Mouse (Mus musculus): ENCODE data around the gene Spocd1. TPM values are rescaled to one million over a fixed set of nuclear protein-coding genes. Genes with fewer than 3 reads are reported as not detected.

The Spocd1 gene
- total and polyA plus RNA-seq, 2 experiments from 2014 or later: 0.04 TPM; not detected in 1

GRCm38 (mm10) chr4:129995255-129995654, 66.2 kb downstream of the Spocd1 start:
- Histone ChIP-seq H3K9ac (replicated peaks; ENCODE audit: low read depth, low read length) (no peak overlapping the region), H3K4me1 (ENCODE audit: control insufficient read depth, insufficient read depth) (no peaks in the 10 kb centered on the region), H3K36me3 (replicated peaks; ENCODE audit: control insufficient read depth, insufficient read depth, low read length) (no peaks in the 10 kb centered on the region), H3K4me2 (ENCODE audit: low read depth, low read length) (no peak overlapping the region), H3K27me3 (ENCODE audit: control insufficient read depth, insufficient read depth, low read length) (peaks cover 25% of the 10 kb centered on the region), H3K4me3 (ENCODE audit: low read depth, low read length) (no peak overlapping the region), H3K9me3 (replicated peaks; ENCODE audit: control insufficient read depth, low read length) (no peaks in the 10 kb centered on the region), H3K27ac (ENCODE audit: low read depth) (no peak overlapping the region)
- no peak for TF ChIP-seq EP300 (IDR thresholded peaks at IDR 0.05; ENCODE audit: low read depth)
- no peak for TF ChIP-seq CTCF (IDR thresholded peaks at IDR 0.05; ENCODE audit: low read depth)
- DNase-seq (ENCODE audit: low spot score): no peak
- WGBS: 89% methylated on average over 8 of the region's 8 CpGs
- ATAC-seq (ENCODE audit: insufficient read depth, low read depth): no peak

GRCm38 (mm10) chr4:129996015-129996414, 67.0 kb downstream of the Spocd1 start:
- ATAC-seq (ENCODE audit: insufficient read depth, low read depth): no peak
- Histone ChIP-seq H3K36me3 (replicated peaks; ENCODE audit: control insufficient read depth, insufficient read depth, low read length) (no peaks in the 10 kb centered on the region), H3K4me2 (ENCODE audit: low read depth, low read length) (no peak overlapping the region), H3K4me1 (ENCODE audit: control insufficient read depth, insufficient read depth) (no peaks in the 10 kb centered on the region), H3K27me3 (ENCODE audit: control insufficient read depth, insufficient read depth, low read length) (peaks cover 25% of the 10 kb centered on the region), H3K27ac (ENCODE audit: low read depth) (no peak overlapping the region), H3K4me3 (ENCODE audit: low read depth, low read length) (no peak overlapping the region), H3K9ac (replicated peaks; ENCODE audit: low read depth, low read length) (no peak overlapping the region), H3K9me3 (replicated peaks; ENCODE audit: control insufficient read depth, low read length) (no peaks in the 10 kb centered on the region)
- WGBS: 74% methylated on average over 4 of the region's 4 CpGs
- TF ChIP-seq EP300 (IDR thresholded peaks at IDR 0.05; ENCODE audit: low read depth) (no peak), CTCF (IDR thresholded peaks at IDR 0.05; ENCODE audit: low read depth) (peak; percentile 18; the same call in 1 of the 2 replicates)
- DNase-seq (ENCODE audit: low spot score): no peak

GRCm38 (mm10) chr4:129998124-129998523, 69.1 kb downstream of the Spocd1 start:
- TF ChIP-seq EP300 (IDR thresholded peaks at IDR 0.05; ENCODE audit: low read depth) (no peak), CTCF (IDR thresholded peaks at IDR 0.05; ENCODE audit: low read depth) (no peak)

GRCm38 (mm10) chr4:130001710-130002109, 72.7 kb downstream of the Spocd1 start:
- H3K27me3 ChIP-seq (ENCODE audit: control insufficient read depth, insufficient read depth, low read length): peaks cover 31% of the 10 kb centered on the region
- ATAC-seq (ENCODE audit: insufficient read depth, low read depth): no peak
- no peak overlapping the region for H3K4me2 ChIP-seq (ENCODE audit: low read depth, low read length)

More at GRCm38 (mm10) chr4:129998124-129998523, 69.1 kb downstream of the Spocd1 start:
- no peak for DNase-seq (ENCODE audit: low spot score)
- Histone ChIP-seq H3K9ac (replicated peaks; ENCODE audit: low read depth, low read length) (no peak overlapping the region), H3K27me3 (ENCODE audit: control insufficient read depth, insufficient read depth, low read length) (peaks cover 25% of the 10 kb centered on the region), H3K4me3 (ENCODE audit: low read depth, low read length) (no peak overlapping the region), H3K27ac (ENCODE audit: low read depth) (no peak overlapping the region), H3K4me1 (ENCODE audit: control insufficient read depth, insufficient read depth) (peaks cover 7% of the 10 kb centered on the region), H3K36me3 (replicated peaks; ENCODE audit: control insufficient read depth, insufficient read depth, low read length) (no peaks in the 10 kb centered on the region), H3K9me3 (replicated peaks; ENCODE audit: control insufficient read depth, low read length) (no peaks in the 10 kb centered on the region), H3K4me2 (ENCODE audit: low read depth, low read length) (no peak overlapping the region)
- ATAC-seq (ENCODE audit: insufficient read depth, low read depth): no peak
- WGBS: 37% methylated on average over 11 of the region's 11 CpGs

GRCm38 (mm10) chr4:130002157-130002556, 73.1 kb downstream of the Spocd1 start:
- H3K9me3 ChIP-seq (replicated peaks; ENCODE audit: control insufficient read depth, low read length): no peaks in the 10 kb centered on the region
- H3K36me3 ChIP-seq (replicated peaks; ENCODE audit: control insufficient read depth, insufficient read depth, low read length): no peaks in the 10 kb centered on the region
- no peak overlapping the region for H3K4me2 ChIP-seq (ENCODE audit: low read depth, low read length)
- peaks cover 13% of the 10 kb centered on the region for H3K4me1 ChIP-seq (ENCODE audit: control insufficient read depth, insufficient read depth)
- ATAC-seq (ENCODE audit: insufficient read depth, low read depth) (no peak; the same call in 1 of the 2 replicates), DNase-seq (ENCODE audit: low spot score) (no peak)
- H3K4me3 ChIP-seq (ENCODE audit: low read depth, low read length): no peak overlapping the region
- no peak overlapping the region for H3K9ac ChIP-seq (replicated peaks; ENCODE audit: low read depth, low read length)
- 34% methylated on average over 10 of the region's 10 CpGs for WGBS
- H3K27ac ChIP-seq (ENCODE audit: low read depth): no peak overlapping the region
- peaks cover 34% of the 10 kb centered on the region for H3K27me3 ChIP-seq (ENCODE audit: control insufficient read depth, insufficient read depth, low read length)
- TF ChIP-seq CTCF (IDR thresholded peaks at IDR 0.05; ENCODE audit: low read depth): no peak
- no peak for TF ChIP-seq EP300 (IDR thresholded peaks at IDR 0.05; ENCODE audit: low read depth)

More at GRCm38 (mm10) chr4:130001710-130002109, 72.7 kb downstream of the Spocd1 start:
- no peak for DNase-seq (ENCODE audit: low spot score)
- no peak overlapping the region for H3K4me3 ChIP-seq (ENCODE audit: low read depth, low read length)
- WGBS: 18% methylated on average over 5 of the region's 5 CpGs
- H3K27ac ChIP-seq (ENCODE audit: low read depth): no peak overlapping the region
- H3K9ac ChIP-seq (replicated peaks; ENCODE audit: low read depth, low read length): no peak overlapping the region
- no peaks in the 10 kb centered on the region for H3K36me3 ChIP-seq (replicated peaks; ENCODE audit: control insufficient read depth, insufficient read depth, low read length)
- peaks cover 12% of the 10 kb centered on the region for H3K4me1 ChIP-seq (ENCODE audit: control insufficient read depth, insufficient read depth)
- TF ChIP-seq CTCF (IDR thresholded peaks at IDR 0.05; ENCODE audit: low read depth) (no peak), EP300 (IDR thresholded peaks at IDR 0.05; ENCODE audit: low read depth) (no peak)
- no peaks in the 10 kb centered on the region for H3K9me3 ChIP-seq (replicated peaks; ENCODE audit: control insufficient read depth, low read length)

GRCm38 (mm10) chr4:130005593-130005992, 76.5 kb downstream of the Spocd1 start:
- H3K9ac ChIP-seq (replicated peaks; ENCODE audit: low read depth, low read length): no peak overlapping the region
- ATAC-seq (ENCODE audit: insufficient read depth, low read depth) (no peak), DNase-seq (ENCODE audit: low spot score) (no peak)
- no peaks in the 10 kb centered on the region for H3K36me3 ChIP-seq (replicated peaks; ENCODE audit: control insufficient read depth, insufficient read depth, low read length)
- WGBS: 62% methylated on average over 9 of the region's 9 CpGs
- TF ChIP-seq CTCF (IDR thresholded peaks at IDR 0.05; ENCODE audit: low read depth) (no peak), EP300 (IDR thresholded peaks at IDR 0.05; ENCODE audit: low read depth) (no peak)
- no peak overlapping the region for H3K27ac ChIP-seq (ENCODE audit: low read depth)
- H3K4me2 ChIP-seq (ENCODE audit: low read depth, low read length): no peak overlapping the region
- no peak overlapping the region for H3K4me3 ChIP-seq (ENCODE audit: low read depth, low read length)
- H3K4me1 ChIP-seq (ENCODE audit: control insufficient read depth, insufficient read depth): peaks cover 13% of the 10 kb centered on the region
- H3K27me3 ChIP-seq (ENCODE audit: control insufficient read depth, insufficient read depth, low read length): peaks cover 40% of the 10 kb centered on the region
- no peaks in the 10 kb centered on the region for H3K9me3 ChIP-seq (replicated peaks; ENCODE audit: control insufficient read depth, low read length)

Measured in heart, postnatal 0 days (tissue).